Mouse (Mus musculus): ENCODE results near the gene Olfr987. TPM values are rescaled to one million over a fixed set of nuclear protein-coding genes. Genes with fewer than 3 reads are reported as not detected.
A peak's percentile ranks its signal among the peaks of the same experiment; 100 is the strongest.
"Not testable (repeated sequence)": the region's sequence is repeated elsewhere in the genome, so short reads cannot be mapped to it uniquely, and the experiment has no call there.

Olfr987 gene
- not detected in 2 replicates for polyA plus RNA-seq (2015; fragmentation: Nextera tagmentation; extraction: Ambion mirVana)

GRCm38 (mm10) chr2:85339215-85339614, at the start of gene Olfr987:
Gene Olfr987, minus strand, starts transcription at chr2:85339315.
- not testable (repeated sequence) for H3K36me3 ChIP-seq (ENCODE audit: control insufficient read depth, insufficient read depth, low read length); H3K4me2 ChIP-seq (ENCODE audit: low read length); H3K27me3 ChIP-seq (replicated peaks; ENCODE audit: control insufficient read depth, insufficient read depth, low read length); H3K9me3 ChIP-seq (ENCODE audit: control insufficient read depth, low read length); H3K27ac ChIP-seq (ENCODE audit: low read depth, low read length); H3K4me3 ChIP-seq (ENCODE audit: low read length); ATAC-seq; H3K4me1 ChIP-seq (ENCODE audit: control insufficient read depth, insufficient read depth, low read depth, low read length); H3K9ac ChIP-seq (ENCODE audit: low read depth, low read length)

- not testable (repeated sequence) for H3K9ac ChIP-seq (ENCODE audit: low read depth, low read length); H3K27me3 ChIP-seq (replicated peaks; ENCODE audit: control insufficient read depth, insufficient read depth, low read length); H3K36me3 ChIP-seq (ENCODE audit: control insufficient read depth, insufficient read depth, low read length); H3K4me1 ChIP-seq (ENCODE audit: control insufficient read depth, insufficient read depth, low read depth, low read length); H3K27ac ChIP-seq (ENCODE audit: low read depth, low read length); H3K9me3 ChIP-seq (ENCODE audit: control insufficient read depth, low read length); ATAC-seq; H3K4me3 ChIP-seq (ENCODE audit: low read length); H3K4me2 ChIP-seq (ENCODE audit: low read length)
These were observed 24.0 kb upstream of the Olfr987 start, which contains the start of gene Olfr988 for GRCm38 (mm10) chr2:85363127-85363526. Gene Olfr988, minus strand, starts transcription at chr2:85363227.

GRCm38 (mm10) chr2:85339972-85340371, 857 bp upstream of the Olfr987 start:
- Histone ChIP-seq H3K36me3 (ENCODE audit: control insufficient read depth, insufficient read depth, low read length) (no peaks in the 10 kb centered on the region), H3K27ac (ENCODE audit: low read depth, low read length) (no peak overlapping the region), H3K27me3 (replicated peaks; ENCODE audit: control insufficient read depth, insufficient read depth, low read length) (no peaks in the 10 kb centered on the region), H3K9ac (ENCODE audit: low read depth, low read length) (no peak overlapping the region), H3K4me2 (ENCODE audit: low read length) (no peak overlapping the region), H3K4me1 (ENCODE audit: control insufficient read depth, insufficient read depth, low read depth, low read length) (no peaks in the 10 kb centered on the region), H3K9me3 (ENCODE audit: control insufficient read depth, low read length) (no peaks in the 10 kb centered on the region), H3K4me3 (ENCODE audit: low read length) (no peak overlapping the region)
- 81% methylated on average over 7 of the region's 7 CpGs for WGBS
- no peak for ATAC-seq

GRCm38 (mm10) chr2:85319106-85319505, 20.0 kb downstream of the Olfr987 start:
- no peak overlapping the region for H3K27ac ChIP-seq (ENCODE audit: low read depth, low read length)
- H3K27me3 ChIP-seq (replicated peaks; ENCODE audit: control insufficient read depth, insufficient read depth, low read length), result no peaks in the 10 kb centered on the region
- H3K9me3 ChIP-seq (ENCODE audit: control insufficient read depth, low read length), result no peaks in the 10 kb centered on the region
- no peaks in the 10 kb centered on the region for H3K36me3 ChIP-seq (ENCODE audit: control insufficient read depth, insufficient read depth, low read length)
- no peak for ATAC-seq
- H3K9ac ChIP-seq (ENCODE audit: low read depth, low read length), result no peak overlapping the region
- no peak overlapping the region for H3K4me2 ChIP-seq (ENCODE audit: low read length)
- H3K4me3 ChIP-seq (ENCODE audit: low read length), result no peak overlapping the region
- H3K4me1 ChIP-seq (ENCODE audit: control insufficient read depth, insufficient read depth, low read depth, low read length), result no peaks in the 10 kb centered on the region
- WGBS, result 67% methylated on average over 1 of the region's 1 CpGs

GRCm38 (mm10) chr2:85285406-85285805, 53.7 kb downstream of the Olfr987 start:
- no peak for ATAC-seq
- Histone ChIP-seq H3K9me3 (ENCODE audit: control insufficient read depth, low read length) (no peaks in the 10 kb centered on the region), H3K36me3 (ENCODE audit: control insufficient read depth, insufficient read depth, low read length) (no peaks in the 10 kb centered on the region), H3K27ac (ENCODE audit: low read depth, low read length) (no peak overlapping the region), H3K4me3 (ENCODE audit: low read length) (no peak overlapping the region), H3K27me3 (replicated peaks; ENCODE audit: control insufficient read depth, insufficient read depth, low read length) (no peaks in the 10 kb centered on the region), H3K9ac (ENCODE audit: low read depth, low read length) (no peak overlapping the region), H3K4me2 (ENCODE audit: low read length) (no peak overlapping the region), H3K4me1 (ENCODE audit: control insufficient read depth, insufficient read depth, low read depth, low read length) (peaks cover 4% of the 10 kb centered on the region; the same call in 1 of the 2 replicates)
- 46% methylated on average over 1 of the region's 1 CpGs for WGBS

GRCm38 (mm10) chr2:85284626-85285025, 54.5 kb downstream of the Olfr987 start:
- H3K9ac ChIP-seq (ENCODE audit: low read depth, low read length), result peak overlapping the region; percentile 18; the same call in 1 of the 2 replicates
- H3K4me1 ChIP-seq (ENCODE audit: control insufficient read depth, insufficient read depth, low read depth, low read length), result peaks cover 4% of the 10 kb centered on the region; the same call in 1 of the 2 replicates
- WGBS, result 23% methylated on average over 6 of the region's 6 CpGs
- H3K27ac ChIP-seq (ENCODE audit: low read depth, low read length), result peak overlapping the region; percentile 36
- no peak overlapping the region for H3K4me2 ChIP-seq (ENCODE audit: low read length)
- no peaks in the 10 kb centered on the region for H3K36me3 ChIP-seq (ENCODE audit: control insufficient read depth, insufficient read depth, low read length)
- H3K27me3 ChIP-seq (replicated peaks; ENCODE audit: control insufficient read depth, insufficient read depth, low read length), result no peaks in the 10 kb centered on the region
- H3K4me3 ChIP-seq (ENCODE audit: low read length), result no peak overlapping the region
- peak; percentile 90 for ATAC-seq
- H3K9me3 ChIP-seq (ENCODE audit: control insufficient read depth, low read length), result no peaks in the 10 kb centered on the region

- H3K36me3 ChIP-seq (ENCODE audit: control insufficient read depth, insufficient read depth, low read length), result no peaks in the 10 kb centered on the region
- peaks cover 4% of the 10 kb centered on the region; the same call in 1 of the 2 replicates for H3K4me1 ChIP-seq (ENCODE audit: control insufficient read depth, insufficient read depth, low read depth, low read length)
- no peaks in the 10 kb centered on the region for H3K27me3 ChIP-seq (replicated peaks; ENCODE audit: control insufficient read depth, insufficient read depth, low read length)
- WGBS, result 95% methylated on average over 8 of the region's 8 CpGs
- H3K27ac ChIP-seq (ENCODE audit: low read depth, low read length), result peak overlapping the region; percentile 36
- H3K4me3 ChIP-seq (ENCODE audit: low read length), result no peak overlapping the region
- H3K4me2 ChIP-seq (ENCODE audit: low read length), result no peak overlapping the region
- no peak overlapping the region for H3K9ac ChIP-seq (ENCODE audit: low read depth, low read length)
- H3K9me3 ChIP-seq (ENCODE audit: control insufficient read depth, low read length), result no peaks in the 10 kb centered on the region
- no peak for ATAC-seq
These were observed 55.3 kb downstream of the Olfr987 start for GRCm38 (mm10) chr2:85283631-85284466.

- WGBS, result 65% methylated on average over 4 of the region's 4 CpGs
- Histone ChIP-seq H3K27me3 (replicated peaks; ENCODE audit: control insufficient read depth, insufficient read depth, low read length) (no peaks in the 10 kb centered on the region), H3K4me1 (ENCODE audit: control insufficient read depth, insufficient read depth, low read depth, low read length) (peaks cover 4% of the 10 kb centered on the region; the same call in 1 of the 2 replicates), H3K4me3 (ENCODE audit: low read length) (no peak overlapping the region), H3K9ac (ENCODE audit: low read depth, low read length) (no peak overlapping the region), H3K9me3 (ENCODE audit: control insufficient read depth, low read length) (no peaks in the 10 kb centered on the region), H3K27ac (ENCODE audit: low read depth, low read length) (no peak overlapping the region), H3K4me2 (ENCODE audit: low read length) (no peak overlapping the region), H3K36me3 (ENCODE audit: control insufficient read depth, insufficient read depth, low read length) (no peaks in the 10 kb centered on the region)
- ATAC-seq, result no peak
These were observed 58.1 kb downstream of the Olfr987 start for GRCm38 (mm10) chr2:85281023-85281422.
